22 mouse cellular contexts compared by ENCODE assay signal in genomic region chr5:53479891-53480290, GRCm38 (mm10). TPM values are rescaled to one million over a fixed set of nuclear protein-coding genes. Genes with fewer than 3 reads are reported as not detected.
A peak's percentile ranks its signal among the peaks of the same experiment; 100 is the strongest.
DNase-seq lines count a peak whose midpoint lies in the region; ATAC-seq and TF ChIP-seq lines count a peak whose summit lies in the region.
"Had no signal": no experiment of that assay in that cellular context is flagged by ENCODE, and none has a peak within 500 bp of the region (broad histone marks: within the 10 kb centered on the region; RNA-seq: fewer than 3 reads in every experiment).

No protein-coding gene starts in this region.

- no peaks in the 10 kb centered on the region for H3K27me3 ChIP-seq in limb, embryonic 11.5 days (ENCODE audit: control insufficient read depth, insufficient read depth, low read length)
- no peaks in the 10 kb centered on the region for H3K27me3 ChIP-seq in limb, embryonic 10.5 days (ENCODE audit: low read depth, poor library complexity, severe bottlenecking)
- H3K27me3 ChIP-seq in Patski = no peaks in the 10 kb centered on the region
- no peaks in the 10 kb centered on the region for H3K27me3 ChIP-seq in hindbrain, embryonic 11.5 days (ENCODE audit: control insufficient read depth, insufficient read depth, low read length)
- H3K27me3 ChIP-seq: embryonic facial prominence, embryonic 15.5 days; forebrain, embryonic 15.5 days; heart, embryonic 13.5 days; hindbrain, embryonic 12.5 days had no signal

- 79% methylated on average over 5 of the region's 5 CpGs for WGBS in limb, embryonic 11.5 days
- WGBS in limb, embryonic 10.5 days = 87% methylated on average over 5 of the region's 5 CpGs
- 75% methylated on average over 5 of the region's 5 CpGs for WGBS in lung, adult 2 months
- 69% methylated on average over 5 of the region's 5 CpGs for WGBS in hindbrain, embryonic 11.5 days

- H3K4me3 ChIP-seq in limb, embryonic 11.5 days (ENCODE audit: low read depth, low read length) = no peak overlapping the region
- H3K4me3 ChIP-seq in limb, embryonic 10.5 days = no peak overlapping the region
- H3K4me3 ChIP-seq in lung, adult 2 months (replicated peaks; ENCODE audit: extremely low read depth, low read depth, low read length) = no peak overlapping the region
- no peak overlapping the region for H3K4me3 ChIP-seq in hindbrain, embryonic 11.5 days (ENCODE audit: low read depth, low read length)
- H3K4me3 ChIP-seq: embryonic facial prominence, embryonic 15.5 days; forebrain, embryonic 15.5 days; heart, embryonic 13.5 days; hindbrain, embryonic 12.5 days had no signal

- POLR2A ChIA-PET in Patski (lab: Charles Lee) = interaction anchor here (0.8 kb wide), 1 partner anchor 11 kb away, joined by 6 read pairs; no protein-coding TSS in a partner anchor

- no peak overlapping the region for H3K4me2 ChIP-seq in limb, embryonic 11.5 days (ENCODE audit: low read depth, severe bottlenecking)
- H3K4me2 ChIP-seq in hindbrain, embryonic 11.5 days (replicated peaks; ENCODE audit: low read depth, low read length) = no peak overlapping the region
- H3K4me2 ChIP-seq: embryonic facial prominence, embryonic 15.5 days; forebrain, embryonic 15.5 days; heart, embryonic 13.5 days; hindbrain, embryonic 12.5 days had no signal

- no peaks in the 10 kb centered on the region for H3K36me3 ChIP-seq in limb, embryonic 11.5 days (ENCODE audit: control insufficient read depth, insufficient read depth, low read length)
- no peaks in the 10 kb centered on the region for H3K36me3 ChIP-seq in limb, embryonic 10.5 days
- H3K36me3 ChIP-seq in hindbrain, embryonic 11.5 days (ENCODE audit: control insufficient read depth, insufficient read depth, low read length) = no peaks in the 10 kb centered on the region
- H3K36me3 ChIP-seq: embryonic facial prominence, embryonic 15.5 days; forebrain, embryonic 15.5 days; G1E; heart, embryonic 13.5 days; hindbrain, embryonic 12.5 days had no signal

- no peaks in the 10 kb centered on the region for H3K4me1 ChIP-seq in limb, embryonic 11.5 days (ENCODE audit: control insufficient read depth, insufficient read depth, low read length)
- peaks cover 8% of the 10 kb centered on the region; the same call in 1 of the 2 replicates for H3K4me1 ChIP-seq in limb, embryonic 10.5 days
- H3K4me1 ChIP-seq in lung, adult 2 months (ENCODE audit: control insufficient read depth, insufficient read depth, low read length) = peaks cover 4% of the 10 kb centered on the region
- H3K4me1 ChIP-seq in hindbrain, embryonic 11.5 days (replicated peaks; ENCODE audit: control insufficient read depth, insufficient read depth, low read length) = no peaks in the 10 kb centered on the region
- H3K4me1 ChIP-seq: embryonic facial prominence, embryonic 15.5 days; forebrain, embryonic 15.5 days; heart, embryonic 13.5 days; hindbrain, embryonic 12.5 days had no signal

- no peak for TF ChIP-seq POLR2A in lung, adult 2 months (IDR thresholded peaks at IDR 0.05; ENCODE audit: borderline replicate concordance, extremely low read depth, low read depth, low read length)

- in situ Hi-C loops in Patski (cut with MboI; ENCODE audit: low pct_unique_long_range_greater_than_20kb) = no loop called here

- no peak overlapping the region for H3K9ac ChIP-seq in limb, embryonic 11.5 days (ENCODE audit: low read length)
- H3K9ac ChIP-seq in hindbrain, embryonic 11.5 days (ENCODE audit: low read depth, low read length) = no peak overlapping the region
- H3K9ac ChIP-seq: embryonic facial prominence, embryonic 15.5 days; forebrain, embryonic 15.5 days; heart, embryonic 13.5 days; hindbrain, embryonic 12.5 days had no signal

- DNase-seq in adrenal gland, adult 2 months = peak; percentile 58
- DNase-seq in adrenal gland, postnatal 4 days (ENCODE audit: low spot score in 2 of 2) = no peak
- no peak for DNase-seq in limb, embryonic 11.5 days (ENCODE audit: low spot score)
- DNase-seq in limb, embryonic 10.5 days (ENCODE audit: low spot score) = no peak
- DNase-seq in Patski (ENCODE audit: low read depth, low spot score) = no peak
- no peak for DNase-seq in lung, adult 2 months
- no peak for DNase-seq in MN1 (ENCODE audit: low spot score)
- no peak for DNase-seq in hindbrain, embryonic 11.5 days (ENCODE audit: low spot score)
- DNase-seq: cerebellum, adult 18-20 months; cerebellum, adult 9-11 months; gastrocnemius, postnatal 36 days; heart, adult 11 months; heart, postnatal 36 days; kidney, adult 8-10 months had no signal

- H3K9me3 ChIP-seq in limb, embryonic 11.5 days (ENCODE audit: control insufficient read depth, low read length) = no peaks in the 10 kb centered on the region
- H3K9me3 ChIP-seq in limb, embryonic 10.5 days (replicated peaks) = no peaks in the 10 kb centered on the region
- H3K9me3 ChIP-seq in hindbrain, embryonic 11.5 days (ENCODE audit: control insufficient read depth, low read length) = no peaks in the 10 kb centered on the region
- H3K9me3 ChIP-seq: embryonic facial prominence, embryonic 15.5 days; forebrain, embryonic 15.5 days; G1E; heart, embryonic 13.5 days; hindbrain, embryonic 12.5 days had no signal

- CTCF ChIA-PET in Patski (lab: Charles Lee) = interaction anchor here (1.8 kb wide), 1 partner anchor 10 kb away, joined by 10 read pairs; no protein-coding TSS in a partner anchor

- no peak for TF ChIP-seq CTCF in Patski (IDR thresholded peaks at IDR 0.05)
- TF ChIP-seq CTCF in lung, adult 2 months (IDR thresholded peaks at IDR 0.05; ENCODE audit: insufficient read depth, low read length) = no peak

- 0 out of 2 replicates have a peak, but pooled peaks have one; percentile 9 for ATAC-seq in limb, embryonic 11.5 days (ENCODE audit: insufficient number of reproducible peaks, low FRiP score, low TSS enrichment, low read depth)
- ATAC-seq in Patski = peak; percentile 31
- ATAC-seq in hindbrain, embryonic 11.5 days (ENCODE audit: low FRiP score) = no peak
- ATAC-seq: forebrain, embryonic 15.5 days; hindbrain, embryonic 16.5 days; inflammation-experienced regulatory T-cells, adult 6 months; intestine, postnatal 0 days had no signal

- no peak overlapping the region for H3K27ac ChIP-seq in limb, embryonic 11.5 days (replicated peaks; ENCODE audit: low read depth, low read length)
- H3K27ac ChIP-seq in limb, embryonic 10.5 days = no peak overlapping the region
- H3K27ac ChIP-seq in hindbrain, embryonic 11.5 days (ENCODE audit: low read depth, low read length) = no peak overlapping the region
- H3K27ac ChIP-seq: embryonic facial prominence, embryonic 15.5 days; forebrain, embryonic 15.5 days; heart, embryonic 13.5 days; hindbrain, embryonic 12.5 days had no signal

RNA-seq across cellular contexts. Expression of gene Rbpj, which starts 13.9 kb away (rescaled TPM):
- total RNA-seq in adrenal gland, adult 2 months (2021) = 10 to 100 TPM; 25.8 to 40.7 TPM
- 7.0 and 7.9 TPM in 2 replicates for polyA plus RNA-seq in adrenal gland, adult 2 months (2012; rRNA removed)
- total RNA-seq in adrenal gland, postnatal 4 days (2021) = 10 to 100 TPM; 54.6 to 62.2 TPM
- polyA plus RNA-seq in limb, embryonic 11.5 days (2014; fragmentation: Nextera tagmentation; extraction: Ambion mirVana) = 54.7 and 57.7 TPM in 2 replicates
- polyA plus RNA-seq in limb, embryonic 10.5 days (2016; fragmentation: Nextera tagmentation; extraction: Ambion mirVana) = 36.1 and 45.1 TPM in 2 replicates
- polyA plus RNA-seq in Patski (2021) = 64.2 TPM
- 15.2 and 17.5 TPM in 2 replicates for polyA plus RNA-seq in lung, adult 2 months (2012; rRNA removed)
- 56.1 and 65.0 TPM in 2 replicates for polyA plus RNA-seq in hindbrain, embryonic 11.5 days (2014; fragmentation: Nextera tagmentation; extraction: Ambion mirVana)
